Mouse (Mus musculus) adrenal gland, postnatal 10 days (tissue): ENCODE measurements around the gene Pip5k1b. TPM values are rescaled to one million over a fixed set of nuclear protein-coding genes. Genes with fewer than 3 reads are reported as not detected.

Source experiments
- DNase-seq: peaks from one replicate; pipeline ENCODE4 v3.0.0; 2021; ENCODE audit warnings: mixed read lengths
- total RNA-seq, 2 experiments: library from RNA; stranded (reverse); gene quantifications; 2 replicates each; pipeline ENCODE4 v1.2.3; 2021

Pip5k1b gene
- total RNA-seq, 2 experiments from 2014 or later = 18.8 to 20.0 TPM

- DNase-seq = no peak
These were observed 301.9 kb downstream of the Pip5k1b start for GRCm38 (mm10) chr19:24253657-24254260.

GRCm38 (mm10) chr19:24251869-24252268 is 303.8 kb downstream of the Pip5k1b start:
- DNase-seq = no peak

Other genes starting within 250 kb of the Pip5k1b start
- gene Fam122a, start 78.5 kb downstream of the Pip5k1b start, total RNA-seq = 10 to 100 TPM; 26.5 to 29.4 TPM
- under 1 TPM; 0.24 to 0.51 TPM for gene Tmem252, start 118.1 kb upstream of the Pip5k1b start, total RNA-seq